Mouse (Mus musculus) spleen, adult 2 months (tissue): ENCODE data around the gene Olfr319. TPM values are rescaled to one million over a fixed set of nuclear protein-coding genes. Genes with fewer than 3 reads are reported as not detected.
"Not testable (repeated sequence)": the region's sequence is repeated elsewhere in the genome, so short reads cannot be mapped to it uniquely, and the experiment has no call there.

Experiments used
- DNase-seq, 2 experiments: peaks; one replicate each; pipeline versions ENCODE4 v3.0.0 to v3.0.0-alpha.2; 2012 to 2021; ENCODE audit warnings: low spot score in 2 of 2, low read depth in 1 of 2
- H3K27ac ChIP-seq: fragments of 200-500 bp; 2 replicates; pipeline ENCODE4 v1.5.1; 2012; ENCODE audit warnings: low read length, inconsistent platforms; ENCODE audit not compliant: insufficient read depth
- H3K27me3 ChIP-seq: fragments of 200-500 bp; 2 replicates; pipeline ENCODE4 v1.6.1; 2012; ENCODE audit warnings: mild to moderate bottlenecking, moderate library complexity, low read length, inconsistent platforms; ENCODE audit not compliant: control insufficient read depth, insufficient read depth
- H3K36me3 ChIP-seq: fragments of 200-500 bp; 2 replicates; pipeline ENCODE4 v1.6.1; 2012; ENCODE audit warnings: mild to moderate bottlenecking, low read length, inconsistent platforms; ENCODE audit not compliant: control insufficient read depth, insufficient read depth
- H3K4me1 ChIP-seq: fragments of 200-500 bp; 2 replicates; pipeline ENCODE4 v1.6.1; 2011; ENCODE audit warnings: inconsistent platforms; ENCODE audit not compliant: control insufficient read depth, insufficient read depth, insufficient read length
- H3K4me3 ChIP-seq: fragments of 200-500 bp; 2 replicates; pipeline ENCODE4 v1.5.1; 2011; ENCODE audit warnings: mild to moderate bottlenecking, inconsistent platforms; ENCODE audit not compliant: insufficient read depth, insufficient read length; ENCODE audit errors: extremely low read depth
- CTCF ChIP-seq: fragments of 200-500 bp; IDR thresholded peaks from 2 replicates; pipeline ENCODE4 v1.5.1; 2011; ENCODE audit warnings: mild to moderate bottlenecking, inconsistent platforms; ENCODE audit not compliant: insufficient read depth, insufficient read length, insufficient replicate concordance; ENCODE audit errors: extremely low read depth
- POLR2A ChIP-seq: fragments of 200-500 bp; IDR thresholded peaks from 2 replicates; pipeline ENCODE4 v1.6.1; 2011; ENCODE audit warnings: low read depth, low read length, inconsistent platforms
- WGBS: fragments of 180-500 bp; shearing (Covaris S2); methylation state at CpG from one replicate; pipeline ENCODE4 v1.1.7; 2018; 5-methylcytosine and 5-hydroxymethylcytosine counted together
- polyA plus RNA-seq: library from polyadenylated mRNA; depleted of rRNA; stranded (reverse); fragments of >200 nt; gene quantifications from 2 replicates; pipeline ENCODE4 v1.2.3, GENCODE M21; 2012; rRNA removed

The Olfr319 gene
- not detected in 2 replicates for polyA plus RNA-seq

GRCm38 (mm10) chr11:58698862-58699261 is at the start of gene Olfr319:
TSS of gene Olfr319 (plus strand) at chr11:58699162.
- Histone ChIP-seq H3K27me3 (no peaks in the 10 kb centered on the region), H3K27ac (no peak within 1 kb of the TSS), H3K4me3 (no peak within 1 kb of the TSS), H3K36me3 (no peaks in the 10 kb centered on the region), H3K4me1 (no peaks in the 10 kb centered on the region)
- WGBS: 90% methylated on average over 3 of the region's 3 CpGs
- TF ChIP-seq POLR2A (no peak), CTCF (no peak)
- DNase-seq: no peak

GRCm38 (mm10) chr11:58655151-58655550 is 43.8 kb upstream of the Olfr319 start:
- H3K4me1 ChIP-seq: no peaks in the 10 kb centered on the region
- no peak for DNase-seq
- no peak for TF ChIP-seq POLR2A
- TF ChIP-seq CTCF: no peak
- no peaks in the 10 kb centered on the region for H3K27me3 ChIP-seq
- H3K36me3 ChIP-seq: no peaks in the 10 kb centered on the region
- no peak overlapping the region for H3K27ac ChIP-seq
- WGBS: 93% methylated on average over 3 of the region's 3 CpGs
- no peak overlapping the region for H3K4me3 ChIP-seq

DNA sequence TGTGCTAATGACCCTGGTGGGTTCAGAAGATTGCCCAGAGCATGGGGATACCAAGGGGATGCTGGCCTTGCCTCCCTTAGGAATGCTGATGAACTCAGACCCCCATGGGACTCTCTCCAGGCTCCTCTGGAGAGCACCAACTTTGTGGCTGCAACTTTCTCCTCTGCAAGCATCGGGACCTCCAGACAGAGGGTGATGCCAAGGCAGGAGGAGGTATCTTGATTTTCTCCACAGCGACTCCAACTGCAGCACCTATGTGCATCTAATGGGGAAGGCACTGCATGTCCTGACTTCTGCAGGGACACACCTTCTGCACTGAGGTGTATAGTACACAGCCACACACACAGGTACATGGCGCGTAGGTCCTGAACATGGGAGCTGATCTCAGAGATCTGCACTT is 40.4 kb upstream of the Olfr319 start, which contains the start of gene Olfr322:
Gene Olfr322, plus strand, starts transcription at position 187 of the 400 bp plus-strand sequence.
- DNase-seq: no peak

GRCm38 (mm10) chr11:58669252-58669651 is 29.7 kb upstream of the Olfr319 start:
- Histone ChIP-seq H3K27ac (no peak overlapping the region), H3K36me3 (no peaks in the 10 kb centered on the region), H3K27me3 (no peaks in the 10 kb centered on the region), H3K4me1 (no peaks in the 10 kb centered on the region), H3K4me3 (no peak overlapping the region)
- no peak for DNase-seq
- no peak for TF ChIP-seq POLR2A
- no peak for TF ChIP-seq CTCF

More for the DNA sequence above, 40.4 kb upstream of the Olfr319 start, which contains the start of gene Olfr322:
- Histone ChIP-seq H3K27ac (no peak within 1 kb of the TSS), H3K27me3 (no peaks in the 10 kb centered on the region), H3K4me3 (no peak within 1 kb of the TSS), H3K36me3 (no peaks in the 10 kb centered on the region), H3K4me1 (no peaks in the 10 kb centered on the region)
- WGBS: 81% methylated on average over 4 of the region's 4 CpGs
- no peak for TF ChIP-seq POLR2A
- no peak for TF ChIP-seq CTCF

GRCm38 (mm10) chr11:58671825-58672224 is 27.1 kb upstream of the Olfr319 start:
- no peak for DNase-seq
- 46% methylated on average over 4 of the region's 4 CpGs for WGBS
- TF ChIP-seq CTCF (no peak), POLR2A (no peak)
- Histone ChIP-seq H3K36me3 (no peaks in the 10 kb centered on the region), H3K4me3 (no peak overlapping the region), H3K27ac (no peak overlapping the region), H3K27me3 (no peaks in the 10 kb centered on the region), H3K4me1 (no peaks in the 10 kb centered on the region)

- Histone ChIP-seq H3K27ac (no peak within 1 kb of the TSS), H3K36me3 (no peaks in the 10 kb centered on the region), H3K4me1 (no peaks in the 10 kb centered on the region), H3K27me3 (no peaks in the 10 kb centered on the region), H3K4me3 (no peak within 1 kb of the TSS)
- DNase-seq: no peak
- TF ChIP-seq CTCF (no peak), POLR2A (no peak)
- WGBS: 85% methylated on average over 1 of the region's 1 CpGs
Measured at GRCm38 (mm10) chr11:58680799-58681198, 18.2 kb upstream of the Olfr319 start, which contains the start of gene Olfr320. TSS of gene Olfr320 (plus strand) at chr11:58681099.

DNA sequence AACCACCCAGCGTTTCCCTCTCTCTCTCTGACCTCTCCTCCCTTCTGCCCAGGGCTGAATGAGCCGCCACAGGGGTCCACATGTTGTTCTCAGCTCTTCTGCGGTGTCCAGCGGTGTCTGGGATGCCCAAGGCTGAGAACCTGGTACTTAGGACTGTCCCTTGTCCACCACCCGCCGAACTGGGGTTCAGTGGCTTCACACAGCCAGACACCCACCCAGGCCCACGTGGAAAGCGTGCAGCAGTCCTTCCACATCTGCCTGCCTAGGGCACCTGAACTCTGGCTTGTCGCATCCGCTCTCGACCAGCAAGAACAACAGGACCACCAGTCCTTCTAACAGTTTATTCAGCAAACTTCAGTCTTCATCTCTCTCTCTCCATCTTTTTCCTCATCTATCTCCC is 10.1 kb downstream of the Olfr319 start:
- no peaks in the 10 kb centered on the region for H3K36me3 ChIP-seq
- H3K27ac ChIP-seq: no peak overlapping the region
- no peaks in the 10 kb centered on the region for H3K27me3 ChIP-seq
- no peak overlapping the region for H3K4me3 ChIP-seq
- DNase-seq: no peak
- no peak for TF ChIP-seq CTCF
- no peak for TF ChIP-seq POLR2A
- 83% methylated on average over 11 of the region's 11 CpGs for WGBS
- H3K4me1 ChIP-seq: no peaks in the 10 kb centered on the region

DNA sequence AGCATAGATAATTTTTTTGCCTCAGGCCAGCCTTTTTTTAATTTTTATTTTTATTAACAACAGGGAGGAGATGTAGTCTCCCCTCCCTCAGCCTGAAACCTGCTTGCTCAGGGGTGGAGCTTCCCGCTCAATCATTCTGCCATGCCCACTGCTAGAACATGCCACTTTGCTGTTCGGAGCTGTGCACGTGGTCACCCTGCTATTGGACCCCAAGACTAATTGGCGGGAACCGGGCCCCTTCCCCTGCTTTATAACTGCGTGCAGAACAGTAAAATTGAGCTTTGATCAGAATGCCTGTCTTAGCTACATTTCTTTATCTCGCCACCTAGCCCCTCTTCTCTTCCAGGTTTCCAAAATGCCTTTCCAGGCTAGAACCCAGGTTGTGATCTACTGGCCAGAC is 18.8 kb downstream of the Olfr319 start:
- not testable (repeated sequence) for H3K27me3 ChIP-seq, H3K4me1 ChIP-seq, H3K27ac ChIP-seq, H3K36me3 ChIP-seq, H3K4me3 ChIP-seq, DNase-seq
- WGBS: 81% methylated on average over 7 of the region's 7 CpGs
